Comparison of ENCODE assay signal across 20 mouse cellular contexts in genomic region chr4:117421077-117421476, GRCm38 (mm10).
A peak's percentile ranks its signal among the peaks of the same experiment; 100 is the strongest.
DNase-seq lines count a peak whose midpoint lies in the region; TF ChIP-seq lines count a peak whose summit lies in the region.
"Had no signal": no experiment of that assay in that cellular context is flagged by ENCODE, and none has a peak within 500 bp of the region (broad histone marks: within the 10 kb centered on the region; RNA-seq: fewer than 3 reads in every experiment).

No protein-coding gene starts in this region.

- no peaks in the 10 kb centered on the region for H3K27me3 ChIP-seq in E14TG2a.4 (ENCODE audit: insufficient read depth, low read length)
- H3K27me3 ChIP-seq in ES-Bruce4 (ENCODE audit: control insufficient read depth, insufficient read depth, low read length, poor library complexity, severe bottlenecking): no peaks in the 10 kb centered on the region
- H3K27me3 ChIP-seq: forebrain, embryonic 15.5 days had no signal

- peaks cover 28% of the 10 kb centered on the region for H3K9me3 ChIP-seq in E14TG2a.4 (ENCODE audit: low read length)
- peaks cover 6% of the 10 kb centered on the region for H3K9me3 ChIP-seq in ES-Bruce4 (replicated peaks; ENCODE audit: control insufficient read depth, insufficient read depth, low read length, poor library complexity, severe bottlenecking)
- H3K9me3 ChIP-seq: embryonic facial prominence, embryonic 10.5 days; embryonic facial prominence, embryonic 13.5 days; forebrain, embryonic 15.5 days; hindbrain, embryonic 15.5 days had no signal

- DNase-seq in layer of hippocampus, adult 2 months (ENCODE audit: low spot score in 2 of 2): no peak
- DNase-seq in layer of hippocampus, postnatal 14 days (ENCODE audit: low spot score in 2 of 2): no peak
- peak; percentile 61 for DNase-seq in brain, embryonic 14.5 days (ENCODE audit: low read depth)
- no peak for DNase-seq in gastrocnemius, postnatal 36 days
- DNase-seq: adrenal gland, adult 8-10 months; adrenal gland, postnatal 25 days; cerebellum, adult 11 months; cerebellum, adult 2 months; cerebellum, adult 9-11 months; cerebellum, postnatal 36 days; embryo, embryonic 11 days; heart, adult 11 months had no signal

- peaks cover 21% of the 10 kb centered on the region for H3K36me3 ChIP-seq in E14TG2a.4 (ENCODE audit: insufficient read depth, low read length)
- no peaks in the 10 kb centered on the region for H3K36me3 ChIP-seq in ES-Bruce4 (ENCODE audit: control insufficient read depth, insufficient read depth, low read length, poor library complexity, severe bottlenecking)
- H3K36me3 ChIP-seq: embryonic facial prominence, embryonic 10.5 days; embryonic facial prominence, embryonic 13.5 days; forebrain, embryonic 10.5 days; forebrain, embryonic 15.5 days; hindbrain, embryonic 12.5 days; hindbrain, embryonic 15.5 days had no signal

- no peak overlapping the region for H3K9ac ChIP-seq in ES-Bruce4 (ENCODE audit: low read depth, poor library complexity, severe bottlenecking)
- H3K9ac ChIP-seq: embryonic facial prominence, embryonic 13.5 days; forebrain, embryonic 15.5 days; hindbrain, embryonic 12.5 days; hindbrain, embryonic 15.5 days had no signal

- TF ChIP-seq POLR2A in ES-Bruce4 (IDR thresholded peaks at IDR 0.05; ENCODE audit: insufficient read depth, low read length): no peak
- no peak for TF ChIP-seq POLR2A in brain, embryonic 14.5 days (IDR thresholded peaks at IDR 0.05; ENCODE audit: borderline replicate concordance, extremely low read depth, insufficient read depth, insufficient read length, poor library complexity, severe bottlenecking)

- H3K27ac ChIP-seq in layer of hippocampus, adult 2 months: no peak overlapping the region
- H3K27ac ChIP-seq in ES-Bruce4 (ENCODE audit: insufficient read depth, low read length): no peak overlapping the region
- H3K27ac ChIP-seq: embryonic facial prominence, embryonic 10.5 days; embryonic facial prominence, embryonic 13.5 days; forebrain, embryonic 10.5 days; forebrain, embryonic 15.5 days; hindbrain, embryonic 12.5 days; hindbrain, embryonic 15.5 days had no signal

- TF ChIP-seq EP300 in ES-Bruce4 (IDR thresholded peaks at IDR 0.05; ENCODE audit: insufficient read depth, low read depth, low read length): no peak

- intact Hi-C loops in gastrocnemius, postnatal 36 days (cut with DNase I): no loop called here

- TF ChIP-seq CTCF in layer of hippocampus, adult 2 months (conservative IDR thresholded peaks at IDR 0.05): 0 out of 2 replicates have a peak, but pooled peaks have one; percentile 18
- TF ChIP-seq CTCF in E14TG2a.4 (conservative IDR thresholded peaks at IDR 0.05; ENCODE audit: low read length) (peak; percentile 29), ES-Bruce4 (IDR thresholded peaks at IDR 0.05; ENCODE audit: low read depth, low read length) (peak; percentile 4)
- TF ChIP-seq CTCF in brain, embryonic 14.5 days (IDR thresholded peaks at IDR 0.05; ENCODE audit: borderline replicate concordance, extremely low read depth, insufficient read depth, insufficient read length): peak; percentile 17; the same call in 1 of the 2 replicates

- H3K4me1 ChIP-seq in E14TG2a.4 (replicated peaks; ENCODE audit: low read depth, low read length): peaks cover 13% of the 10 kb centered on the region
- no peaks in the 10 kb centered on the region for H3K4me1 ChIP-seq in ES-Bruce4 (ENCODE audit: control insufficient read depth, insufficient read depth, low read length)
- H3K4me1 ChIP-seq: embryonic facial prominence, embryonic 13.5 days; forebrain, embryonic 15.5 days; hindbrain, embryonic 12.5 days; hindbrain, embryonic 15.5 days had no signal

- H3K4me3 ChIP-seq in layer of hippocampus, adult 2 months: no peak overlapping the region
- no peak overlapping the region for H3K4me3 ChIP-seq in E14TG2a.4 (replicated peaks; ENCODE audit: low read length)
- H3K4me3 ChIP-seq in ES-Bruce4 (ENCODE audit: low read depth, low read length): no peak overlapping the region
- H3K4me3 ChIP-seq: embryonic facial prominence, embryonic 10.5 days; embryonic facial prominence, embryonic 13.5 days; forebrain, embryonic 10.5 days; forebrain, embryonic 15.5 days; hindbrain, embryonic 12.5 days; hindbrain, embryonic 15.5 days had no signal
